ENCODE assay signal across 7 mouse cellular contexts in the genomic region with DNA sequence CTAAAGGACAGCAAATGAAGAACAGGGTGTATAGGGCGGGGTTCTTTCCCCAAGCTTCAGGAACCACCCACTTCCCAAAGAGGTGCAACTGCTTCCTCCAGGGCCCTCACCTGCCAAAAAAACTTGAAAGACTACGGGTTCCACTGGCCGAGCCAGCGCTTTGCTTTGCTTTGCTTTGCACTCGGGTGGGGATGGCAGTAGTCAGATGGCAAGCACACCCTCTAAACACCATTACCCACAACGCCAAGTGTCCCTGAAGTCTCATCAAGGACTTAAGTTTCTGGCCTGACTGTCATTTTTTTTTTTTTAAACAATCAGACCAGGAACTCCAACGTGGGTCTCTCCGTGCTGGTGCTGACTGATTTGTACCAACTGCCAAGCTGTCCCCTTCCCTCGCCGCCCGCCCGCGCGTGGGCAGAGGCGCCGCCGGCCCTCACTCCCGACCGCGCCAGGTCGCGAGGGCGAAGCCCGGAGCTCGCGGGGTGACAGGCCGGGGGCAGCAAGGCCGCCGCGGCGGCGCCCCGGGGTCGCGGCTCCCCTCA. TPM values are rescaled to one million over a fixed set of nuclear protein-coding genes. Genes with fewer than 3 reads are reported as not detected.
DNase-seq lines count a peak whose midpoint lies in the region; ATAC-seq and TF ChIP-seq lines count a peak whose summit lies in the region.

No protein-coding gene starts in this region.

- TF ChIP-seq POLR2A in MEL (IDR thresholded peaks at IDR 0.05; ENCODE audit: control insufficient read depth in 1 of 2, insufficient read depth in 1 of 2, low read depth in 1 of 2, low read length in 2 of 2, poor library complexity in 1 of 2): peak in 1 of 2 experiments; percentile 51; a peak in 3 of 4 replicates
- no peak; the same call in 1 of the 2 replicates for TF ChIP-seq POLR2A in lung, adult 2 months (IDR thresholded peaks at IDR 0.05; ENCODE audit: borderline replicate concordance, extremely low read depth, low read depth, low read length)
- no peak for TF ChIP-seq POLR2A in olfactory bulb, adult 2 months (IDR thresholded peaks at IDR 0.05; ENCODE audit: insufficient read depth, low read depth, low read length)

- H3ac ChIP-seq in C2C12 (ENCODE audit: control insufficient read depth, insufficient read length, low read depth): peak overlapping the region; percentile 84

- peak overlapping the region; percentile 92 for H3K9ac ChIP-seq in MEL (ENCODE audit: control insufficient read depth, low read depth, low read length, poor library complexity, severe bottlenecking)

- peaks cover 20% of the 10 kb centered on the region for H3K79me3 ChIP-seq in C2C12 (ENCODE audit: low read depth)

- H3K27me3 ChIP-seq in C2C12 (ENCODE audit: control insufficient read depth, insufficient read depth, insufficient read length) (no peaks in the 10 kb centered on the region), MEL (ENCODE audit: control insufficient read depth in 1 of 2, insufficient read depth in 2 of 2, low read length in 2 of 2) (no peaks in the 10 kb centered on the region)

- no peaks in the 10 kb centered on the region for H3K9me3 ChIP-seq in MEL (replicated peaks; ENCODE audit: insufficient read depth, low read length)

- H3K27ac ChIP-seq in MEL (ENCODE audit: control insufficient read depth, low read depth, low read length): peak overlapping the region; percentile 65
- H3K27ac ChIP-seq in olfactory bulb, adult 2 months (ENCODE audit: insufficient read depth, low read depth, low read length): peak overlapping the region; percentile 91

- peak; percentile 74 for DNase-seq in MEL (ENCODE audit: low read depth, low spot score)
- DNase-seq in heart, adult 8-10 months (ENCODE audit: low spot score): peak; percentile 77
- peak; percentile 42 for DNase-seq in kidney, adult 9 months
- DNase-seq in lung, adult 2 months: peak; percentile 67

- TF ChIP-seq RAD21 in MEL (IDR thresholded peaks at IDR 0.05; ENCODE audit: low read depth, low read length): no peak

- H3K4me1 ChIP-seq in MEL (ENCODE audit: control insufficient read depth in 1 of 2, insufficient read depth in 2 of 2, low read length in 2 of 2): peaks cover 2 to 5% of the 10 kb centered on the region in 2 experiments
- peaks cover 7% of the 10 kb centered on the region for H3K4me1 ChIP-seq in lung, adult 2 months (ENCODE audit: control insufficient read depth, insufficient read depth, low read length)
- H3K4me1 ChIP-seq in olfactory bulb, adult 2 months (ENCODE audit: control insufficient read depth, insufficient read depth, low read length): no peaks in the 10 kb centered on the region; the same call in 1 of the 2 replicates

- peaks cover 41% of the 10 kb centered on the region for H3K79me2 ChIP-seq in C2C12 (ENCODE audit: control insufficient read depth, insufficient read depth)
- H3K79me2 ChIP-seq in MEL (ENCODE audit: control insufficient read depth, insufficient read depth, low read length, poor library complexity): peaks cover 30% of the 10 kb centered on the region

- H3K4me3 ChIP-seq in C2C12 (ENCODE audit: insufficient read depth, poor library complexity, severe bottlenecking) (peak overlapping the region; percentile 89), MEL (ENCODE audit: control insufficient read depth in 1 of 2, insufficient read depth in 1 of 2, low read depth in 2 of 2, low read length in 2 of 2) (peak overlapping the region; percentile 84 to 87)
- H3K4me3 ChIP-seq in lung, adult 2 months (replicated peaks; ENCODE audit: extremely low read depth, low read depth, low read length): peak overlapping the region; percentile 97
- H3K4me3 ChIP-seq in olfactory bulb, adult 2 months (ENCODE audit: insufficient read depth, low read depth, low read length): peak overlapping the region; percentile 99

- peak; percentile 24 for ATAC-seq in common myeloid progenitor, adult 5-6 weeks (replicated peaks; ENCODE audit: low read depth, poor library complexity, severe bottlenecking)

- TF ChIP-seq CTCF in C2C12 (IDR thresholded peaks at IDR 0.05; ENCODE audit: control insufficient read depth, insufficient read depth, insufficient read length) (no peak), MEL (IDR thresholded peaks at IDR 0.05 in 2 of 3, conservative IDR thresholded peaks at IDR 0.05 in 1 of 3; ENCODE audit: control insufficient read depth in 1 of 3, insufficient read depth in 1 of 3, low read depth in 2 of 3, low read length in 3 of 3, poor library complexity in 1 of 3, severe bottlenecking in 1 of 3) (no peak)
- no peak for TF ChIP-seq CTCF in lung, adult 2 months (IDR thresholded peaks at IDR 0.05; ENCODE audit: insufficient read depth, low read length)
- TF ChIP-seq CTCF in olfactory bulb, adult 2 months (IDR thresholded peaks at IDR 0.05; ENCODE audit: insufficient read depth, low read depth, low read length): no peak

- H3K36me3 ChIP-seq in C2C12 (ENCODE audit: control insufficient read depth, insufficient read depth): no peaks in the 10 kb centered on the region
- H3K36me3 ChIP-seq in MEL (ENCODE audit: control insufficient read depth in 1 of 2, insufficient read depth in 2 of 2, low read length in 2 of 2): peaks cover 0 to 18% of the 10 kb centered on the region in 2 experiments; a peak in 2 of 4 replicates

- WGBS in lung, adult 2 months: under 1% methylated on average over 35 of the region's 35 CpGs
- under 1% methylated on average over 35 of the region's 35 CpGs for WGBS in olfactory bulb, adult 2 months

- no peak for TF ChIP-seq EP300 in MEL (IDR thresholded peaks at IDR 0.05; ENCODE audit: low read depth in 1 of 2, low read length in 2 of 2)

TF ChIP-seq in C2C12, 6 proteins besides CTCF, POLR2A, EP300 and RAD21:
- TF ChIP-seq CEBPB (IDR thresholded peaks at IDR 0.05; ENCODE audit: low read depth) (no peak), MYOG (IDR thresholded peaks at IDR 0.05; ENCODE audit: control insufficient read depth, extremely low read depth, insufficient read length) (no peak), MAX (IDR thresholded peaks at IDR 0.05) (no peak), MYOD1 (IDR thresholded peaks at IDR 0.05; ENCODE audit: control insufficient read depth, insufficient read length, low read depth) (no peak), USF1 (IDR thresholded peaks at IDR 0.05; ENCODE audit: low read depth) (no peak)

TF ChIP-seq in MEL, 35 proteins besides CTCF, POLR2A, EP300 and RAD21 (continues in another document):
- TF ChIP-seq CHD1 (IDR thresholded peaks at IDR 0.05; ENCODE audit: low read depth, low read length): no peak
- peak; percentile 33; the same call in 1 of the 2 replicates for TF ChIP-seq HCFC1 (IDR thresholded peaks at IDR 0.05; ENCODE audit: low read depth, low read length)
- TF ChIP-seq BHLHE40 (IDR thresholded peaks at IDR 0.05; ENCODE audit: borderline replicate concordance, low read depth, low read length): no peak
- TF ChIP-seq ZNF384 (IDR thresholded peaks at IDR 0.05; ENCODE audit: low read depth, low read length): peak; percentile 72
- TF ChIP-seq MAX (IDR thresholded peaks at IDR 0.05; ENCODE audit: low read length): no peak
- no peak for TF ChIP-seq SMC3 (IDR thresholded peaks at IDR 0.05; ENCODE audit: low read depth, low read length)
- TF ChIP-seq ELF1 (IDR thresholded peaks at IDR 0.05; ENCODE audit: low read depth, low read length): no peak
- TF ChIP-seq UBTF (IDR thresholded peaks at IDR 0.05; ENCODE audit: borderline replicate concordance, insufficient read depth, low read depth, low read length): no peak
- TF ChIP-seq MAZ (IDR thresholded peaks at IDR 0.05; ENCODE audit: low read depth, low read length): no peak
- no peak for TF ChIP-seq USF1 (IDR thresholded peaks at IDR 0.05; ENCODE audit: low read depth, low read length)
- TF ChIP-seq CHD2 (IDR thresholded peaks at IDR 0.05; ENCODE audit: low read length): no peak
- no peak for TF ChIP-seq TAL1 (IDR thresholded peaks at IDR 0.05; ENCODE audit: low read length)
- no peak for TF ChIP-seq POLR2AphosphoS5 (IDR thresholded peaks at IDR 0.05; ENCODE audit: borderline replicate concordance, low read depth, low read length)
- no peak for TF ChIP-seq E2F4 (IDR thresholded peaks at IDR 0.05; ENCODE audit: borderline replicate concordance, low read depth, low read length)
- no peak for TF ChIP-seq ZMIZ1 (IDR thresholded peaks at IDR 0.05; ENCODE audit: low read depth, low read length)
- TF ChIP-seq TCF12 (IDR thresholded peaks at IDR 0.05; ENCODE audit: low read depth, low read length): no peak; the same call in 1 of the 2 replicates
- TF ChIP-seq ETS1 (IDR thresholded peaks at IDR 0.05; ENCODE audit: low read depth, low read length): no peak
- TF ChIP-seq MEF2A (IDR thresholded peaks at IDR 0.05; ENCODE audit: extremely low read depth, insufficient replicate concordance, low read depth, low read length, poor library complexity, severe bottlenecking): no peak
- peak; percentile 67 for TF ChIP-seq SIN3A (IDR thresholded peaks at IDR 0.05; ENCODE audit: low read length)
- no peak for TF ChIP-seq MYB (IDR thresholded peaks at IDR 0.05; ENCODE audit: low read depth, low read length)
- no peak for TF ChIP-seq GATA1 (IDR thresholded peaks at IDR 0.05; ENCODE audit: low read depth, low read length)
- no peak for TF ChIP-seq MYC (IDR thresholded peaks at IDR 0.05; ENCODE audit: low read depth, low read length)
- TF ChIP-seq GABPA (IDR thresholded peaks at IDR 0.05; ENCODE audit: low read depth, low read length): no peak
- TF ChIP-seq ZC3H11A (IDR thresholded peaks at IDR 0.05; ENCODE audit: low read depth, low read length): no peak

RNA-seq across cellular contexts. Expression of gene Ralgapa1, which starts 0.8 kb away (rescaled TPM):
- polyA plus RNA-seq in C2C12 (2012; fragmentation: generic; extraction: Trizol): 3.6 TPM
- total RNA-seq in MEL (2012; rRNA removed): 14.1 and 17.8 TPM in 2 replicates
- 100 to 1,000 TPM in 1 of 2 experiments, 10 to 100 TPM in 1; 29.7 to 111 TPM for polyA plus RNA-seq in MEL (2012; ENCODE audit: insufficient read depth in 1 of 2, insufficient read length in 2 of 2, low read depth in 1 of 2, low replicate concordance in 2 of 2, missing spikeins in 1 of 2)
- 47.1 and 53.3 TPM in 2 replicates for total RNA-seq in common myeloid progenitor, adult 5-6 weeks (2017)
- total RNA-seq in heart, adult 8-10 months (2022): 10 to 100 TPM; 53.9 to 64.4 (median 58.9) TPM
- polyA plus RNA-seq in lung, adult 2 months (2012; rRNA removed): 21.6 and 23.2 TPM in 2 replicates
- polyA plus RNA-seq in olfactory bulb, adult 2 months (2012; ENCODE audit: insufficient read depth, insufficient read length, low replicate concordance, missing spikeins): 211 TPM in 1 of 2 replicates, not detected in the other

RNA-seq across cellular contexts. Expression of gene Brms1l, which starts 15.9 kb away (rescaled TPM):
- polyA plus RNA-seq in C2C12 (2012; fragmentation: generic; extraction: Trizol): 22.5 TPM
- 17.4 and 17.5 TPM in 2 replicates for total RNA-seq in MEL (2012; rRNA removed)
- polyA plus RNA-seq in MEL (2012; ENCODE audit: insufficient read depth in 1 of 2, insufficient read length in 2 of 2, low read depth in 1 of 2, low replicate concordance in 2 of 2, missing spikeins in 1 of 2): 10 to 100 TPM in 1 of 2 experiments, not detected in 1; 33.5 TPM
- total RNA-seq in common myeloid progenitor, adult 5-6 weeks (2017): 16.6 and 22.1 TPM in 2 replicates
- total RNA-seq in heart, adult 8-10 months (2022): 10 to 100 TPM; 19.1 to 30.5 (median 25.2) TPM
- 15.3 and 16.5 TPM in 2 replicates for polyA plus RNA-seq in lung, adult 2 months (2012; rRNA removed)
- polyA plus RNA-seq in olfactory bulb, adult 2 months (2012; ENCODE audit: insufficient read depth, insufficient read length, low replicate concordance, missing spikeins): not detected in 2 replicates

Comparison
In these comparisons a context has a peak if more than half of its experiments do, and no peak if none do; other contexts are left out.
1. Peak in every context shown above with its lines: DNase-seq, ATAC-seq, H3K4me3 ChIP-seq and H3K27ac ChIP-seq.